Mouse (Mus musculus) cerebellum, adult 2 months (tissue): Measurements from ENCODE around the gene Hfe.

ENCODE experiments used
- CTCF ChIP-seq: fragments of 200-500 bp; IDR thresholded peaks from 2 replicates; pipeline ENCODE4 v1.5.1; 2011; ENCODE audit warnings: low read depth, mild to moderate bottlenecking, control low read depth, low read length, moderate library complexity, borderline replicate concordance; ENCODE audit not compliant: insufficient read depth
- POLR2A ChIP-seq: fragments of 200-500 bp; IDR thresholded peaks from 2 replicates; pipeline ENCODE4 v1.6.1; 2011; ENCODE audit warnings: low read length, control low read depth, borderline replicate concordance; ENCODE audit not compliant: insufficient read depth

GRCm38 (mm10) chr13:23695514-23695913, 15.1 kb downstream of the Hfe start, which contains the start of gene Hist1h1t:
- TF ChIP-seq CTCF (no peak), POLR2A (no peak)
